Mouse (Mus musculus): ENCODE results near the gene Thrb. TPM values are rescaled to one million over a fixed set of nuclear protein-coding genes. Genes with fewer than 3 reads are reported as not detected.

The Thrb gene
- polyA plus RNA-seq, 1 experiment = not detected

GRCm38 (mm10) chr14:17885320-17885719 is 225.3 kb downstream of the Thrb start:
- TF ChIP-seq CTCF (IDR thresholded peaks at IDR 0.05; ENCODE audit: low read depth, low read length) (no peak), POLR2A (IDR thresholded peaks at IDR 0.05; ENCODE audit: borderline replicate concordance, low read depth, low read length) (no peak)
- no peak overlapping the region for H3K27ac ChIP-seq (ENCODE audit: insufficient read depth, low read depth, low read length)
- no peaks in the 10 kb centered on the region for H3K4me1 ChIP-seq (ENCODE audit: control insufficient read depth, insufficient read depth, low read length)
- no peak overlapping the region for H3K4me3 ChIP-seq (ENCODE audit: insufficient read depth, low read length)

DNA sequence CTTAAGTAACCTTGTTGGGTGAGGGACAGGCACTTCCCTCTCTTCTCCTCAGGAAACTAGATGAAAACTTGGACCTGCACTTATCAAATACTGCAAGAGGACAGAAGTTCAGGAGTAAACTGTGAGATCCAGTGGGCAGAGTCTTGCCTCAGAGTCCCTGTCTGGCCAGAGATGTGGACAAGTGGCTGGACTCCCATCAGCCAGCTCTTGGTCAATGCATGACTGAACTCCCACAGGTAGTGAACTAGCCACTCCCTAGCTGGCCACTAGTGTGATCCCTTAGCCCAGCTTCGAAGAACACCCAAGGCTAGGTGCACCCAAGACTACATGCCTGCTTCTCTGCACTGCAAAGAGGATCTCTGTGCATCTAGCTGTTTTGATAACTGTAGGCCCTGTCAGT is 234.7 kb downstream of the Thrb start:
- Histone ChIP-seq H3K4me3 (ENCODE audit: insufficient read depth, low read length) (no peak overlapping the region), H3K4me1 (ENCODE audit: control insufficient read depth, insufficient read depth, low read length) (no peaks in the 10 kb centered on the region)
- TF ChIP-seq POLR2A (IDR thresholded peaks at IDR 0.05; ENCODE audit: borderline replicate concordance, low read depth, low read length) (no peak), CTCF (IDR thresholded peaks at IDR 0.05; ENCODE audit: low read depth, low read length) (no peak)

DNA sequence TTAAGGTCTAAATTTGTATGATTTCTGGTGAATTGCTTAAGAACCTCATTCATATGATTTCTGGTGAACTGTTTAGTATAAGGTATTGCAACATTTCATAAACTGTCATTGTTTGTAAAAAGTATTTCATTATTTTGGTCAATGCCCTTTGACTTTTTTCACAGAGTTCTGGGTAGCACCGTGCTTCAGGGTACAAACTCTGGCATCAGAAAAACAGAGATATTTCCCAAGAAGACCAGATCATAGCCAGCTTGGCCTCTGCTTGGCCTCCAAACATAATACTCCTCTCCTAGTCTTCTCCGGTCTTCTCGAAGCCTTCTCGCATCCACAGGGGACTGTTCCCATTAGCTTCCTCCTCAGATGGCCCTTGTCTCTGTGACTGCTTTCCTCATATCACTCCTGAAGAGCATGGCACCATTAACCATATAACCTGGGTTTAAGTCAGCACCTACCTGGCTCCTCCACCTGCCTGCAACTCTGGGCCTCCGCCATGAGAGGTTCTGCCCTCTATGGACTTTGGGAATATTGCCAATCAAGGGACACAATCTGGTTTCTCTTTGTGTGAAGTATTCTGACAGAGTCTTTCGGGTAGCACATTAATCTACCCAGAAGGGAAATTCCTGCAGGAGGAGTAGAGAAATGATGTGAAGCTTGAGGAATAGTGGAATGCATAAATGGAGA is 239.8 kb downstream of the Thrb start:
- no peaks in the 10 kb centered on the region for H3K4me1 ChIP-seq (ENCODE audit: control insufficient read depth, insufficient read depth, low read length)
- H3K4me3 ChIP-seq (ENCODE audit: insufficient read depth, low read length) = no peak overlapping the region
- TF ChIP-seq POLR2A (IDR thresholded peaks at IDR 0.05; ENCODE audit: borderline replicate concordance, low read depth, low read length) (no peak), CTCF (IDR thresholded peaks at IDR 0.05; ENCODE audit: low read depth, low read length) (no peak)
- H3K27ac ChIP-seq (ENCODE audit: insufficient read depth, low read depth, low read length) = no peak overlapping the region

More for the DNA sequence above, 234.7 kb downstream of the Thrb start:
- no peak overlapping the region for H3K27ac ChIP-seq (ENCODE audit: insufficient read depth, low read depth, low read length)

- TF ChIP-seq POLR2A (IDR thresholded peaks at IDR 0.05; ENCODE audit: borderline replicate concordance, low read depth, low read length) (no peak), CTCF (IDR thresholded peaks at IDR 0.05; ENCODE audit: low read depth, low read length) (no peak)
- no peak overlapping the region for H3K27ac ChIP-seq (ENCODE audit: insufficient read depth, low read depth, low read length)
- H3K4me3 ChIP-seq (ENCODE audit: insufficient read depth, low read length) = no peak overlapping the region
- H3K4me1 ChIP-seq (ENCODE audit: control insufficient read depth, insufficient read depth, low read length) = no peaks in the 10 kb centered on the region
Observed at GRCm38 (mm10) chr14:17900414-17900795, 240.3 kb downstream of the Thrb start.

GRCm38 (mm10) chr14:17902426-17902825 is 242.4 kb downstream of the Thrb start:
- no peak for TF ChIP-seq CTCF (IDR thresholded peaks at IDR 0.05; ENCODE audit: low read depth, low read length)
- TF ChIP-seq POLR2A (IDR thresholded peaks at IDR 0.05; ENCODE audit: borderline replicate concordance, low read depth, low read length) = no peak
- H3K4me3 ChIP-seq (ENCODE audit: insufficient read depth, low read length) = no peak overlapping the region
- no peaks in the 10 kb centered on the region for H3K4me1 ChIP-seq (ENCODE audit: control insufficient read depth, insufficient read depth, low read length)
- H3K27ac ChIP-seq (ENCODE audit: insufficient read depth, low read depth, low read length) = no peak overlapping the region

DNA sequence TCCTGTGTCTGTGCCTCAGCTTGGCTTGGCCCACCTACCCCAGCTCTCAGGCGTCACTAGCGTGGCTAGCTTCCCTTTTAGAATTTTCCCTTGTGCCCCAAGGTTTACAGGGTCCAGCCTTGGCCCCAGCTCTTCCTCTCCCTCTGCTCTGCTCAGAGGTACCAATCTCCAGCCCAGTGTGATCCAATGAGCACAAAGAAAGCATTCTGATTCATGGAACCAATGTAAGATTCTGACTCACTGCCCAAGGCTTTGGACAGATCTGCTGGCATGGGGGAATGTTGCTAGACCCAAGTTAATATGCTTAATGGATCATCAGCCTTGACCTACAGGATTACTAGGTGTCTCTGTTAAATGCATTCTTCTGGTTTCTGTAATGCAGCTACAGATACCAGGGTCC is 243.1 kb downstream of the Thrb start:
- H3K27ac ChIP-seq (ENCODE audit: insufficient read depth, low read depth, low read length) = no peak overlapping the region
- no peak overlapping the region for H3K4me3 ChIP-seq (ENCODE audit: insufficient read depth, low read length)
- H3K4me1 ChIP-seq (ENCODE audit: control insufficient read depth, insufficient read depth, low read length) = no peaks in the 10 kb centered on the region
- TF ChIP-seq POLR2A (IDR thresholded peaks at IDR 0.05; ENCODE audit: borderline replicate concordance, low read depth, low read length) = no peak
- TF ChIP-seq CTCF (IDR thresholded peaks at IDR 0.05; ENCODE audit: low read depth, low read length) = no peak

DNA sequence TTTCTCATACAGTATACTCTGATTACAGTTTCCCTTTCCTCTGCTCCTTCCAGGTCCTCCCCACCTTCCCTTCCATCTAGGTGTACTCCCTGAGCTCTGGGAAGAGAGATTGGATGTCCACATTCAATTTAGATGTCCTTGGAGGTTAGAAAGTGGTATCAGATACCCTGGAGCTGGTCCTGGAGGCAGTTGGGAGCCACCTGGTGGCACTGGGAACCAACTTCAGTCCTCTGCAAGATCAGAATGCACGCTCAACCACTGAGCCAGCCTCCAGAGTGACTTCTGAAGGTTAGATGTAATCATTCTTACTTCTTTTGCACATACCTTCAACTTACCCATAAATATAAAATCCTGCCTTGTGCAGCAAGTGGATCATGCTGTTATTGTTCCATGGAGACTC is 244.5 kb downstream of the Thrb start:
- Histone ChIP-seq H3K4me1 (ENCODE audit: control insufficient read depth, insufficient read depth, low read length) (no peaks in the 10 kb centered on the region), H3K4me3 (ENCODE audit: insufficient read depth, low read length) (no peak overlapping the region), H3K27ac (ENCODE audit: insufficient read depth, low read depth, low read length) (no peak overlapping the region)
- TF ChIP-seq POLR2A (IDR thresholded peaks at IDR 0.05; ENCODE audit: borderline replicate concordance, low read depth, low read length) (no peak), CTCF (IDR thresholded peaks at IDR 0.05; ENCODE audit: low read depth, low read length) (no peak)

- no peaks in the 10 kb centered on the region for H3K4me1 ChIP-seq (ENCODE audit: control insufficient read depth, insufficient read depth, low read length)
- H3K27ac ChIP-seq (ENCODE audit: insufficient read depth, low read depth, low read length) = no peak overlapping the region
- TF ChIP-seq POLR2A (IDR thresholded peaks at IDR 0.05; ENCODE audit: borderline replicate concordance, low read depth, low read length) = no peak
- TF ChIP-seq CTCF (IDR thresholded peaks at IDR 0.05; ENCODE audit: low read depth, low read length) = no peak
- no peak overlapping the region for H3K4me3 ChIP-seq (ENCODE audit: insufficient read depth, low read length)
Observed at GRCm38 (mm10) chr14:17905627-17906026, 245.6 kb downstream of the Thrb start.

- no peaks in the 10 kb centered on the region for H3K4me1 ChIP-seq (ENCODE audit: control insufficient read depth, insufficient read depth, low read length)
- TF ChIP-seq POLR2A (IDR thresholded peaks at IDR 0.05; ENCODE audit: borderline replicate concordance, low read depth, low read length) (no peak), CTCF (IDR thresholded peaks at IDR 0.05; ENCODE audit: low read depth, low read length) (no peak)
- H3K4me3 ChIP-seq (ENCODE audit: insufficient read depth, low read length) = no peak overlapping the region
Observed at GRCm38 (mm10) chr14:17906931-17907330, 246.9 kb downstream of the Thrb start.

DNA sequence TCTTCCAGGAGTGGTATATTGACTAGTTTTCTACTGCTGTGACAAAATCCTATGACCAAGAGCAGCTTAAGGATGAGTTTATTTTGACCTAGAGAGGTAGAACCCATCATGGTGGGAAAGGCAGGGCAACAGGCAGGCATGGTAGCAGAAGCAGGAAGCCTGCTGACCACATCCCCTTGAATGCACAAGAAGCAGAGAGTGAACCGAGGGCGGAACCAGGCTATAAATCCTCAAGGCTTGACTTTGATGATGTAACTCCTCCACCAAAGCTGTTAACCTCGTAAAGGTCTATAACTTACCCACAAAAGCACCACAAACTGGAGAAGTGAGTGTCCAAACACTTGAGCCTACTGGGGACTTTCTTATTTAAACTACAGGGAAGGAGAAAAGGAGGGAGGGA is 251.1 kb downstream of the Thrb start:
- Histone ChIP-seq H3K4me3 (ENCODE audit: insufficient read depth, low read length) (no peak overlapping the region), H3K27ac (ENCODE audit: insufficient read depth, low read depth, low read length) (no peak overlapping the region), H3K4me1 (ENCODE audit: control insufficient read depth, insufficient read depth, low read length) (no peaks in the 10 kb centered on the region)
- TF ChIP-seq CTCF (IDR thresholded peaks at IDR 0.05; ENCODE audit: low read depth, low read length) = no peak
- no peak for TF ChIP-seq POLR2A (IDR thresholded peaks at IDR 0.05; ENCODE audit: borderline replicate concordance, low read depth, low read length)

More at GRCm38 (mm10) chr14:17906931-17907330, 246.9 kb downstream of the Thrb start:
- H3K27ac ChIP-seq (ENCODE audit: insufficient read depth, low read depth, low read length) = no peak overlapping the region
